Mouse (Mus musculus) bone marrow macrophage, adult 2 months (primary cell): ENCODE measurements around the gene Jmjd8.

ENCODE experiments used
- CTCF ChIP-seq: IDR thresholded peaks from 2 replicates; pipeline ENCODE4 v1.5.1; 2012; ENCODE audit warnings: low read depth, mild to moderate bottlenecking, low read length, moderate library complexity
- POLR2A ChIP-seq: IDR thresholded peaks from 2 replicates; pipeline ENCODE4 v1.6.1; 2012; ENCODE audit warnings: mild to moderate bottlenecking, low read depth, low read length, borderline replicate concordance

DNA sequence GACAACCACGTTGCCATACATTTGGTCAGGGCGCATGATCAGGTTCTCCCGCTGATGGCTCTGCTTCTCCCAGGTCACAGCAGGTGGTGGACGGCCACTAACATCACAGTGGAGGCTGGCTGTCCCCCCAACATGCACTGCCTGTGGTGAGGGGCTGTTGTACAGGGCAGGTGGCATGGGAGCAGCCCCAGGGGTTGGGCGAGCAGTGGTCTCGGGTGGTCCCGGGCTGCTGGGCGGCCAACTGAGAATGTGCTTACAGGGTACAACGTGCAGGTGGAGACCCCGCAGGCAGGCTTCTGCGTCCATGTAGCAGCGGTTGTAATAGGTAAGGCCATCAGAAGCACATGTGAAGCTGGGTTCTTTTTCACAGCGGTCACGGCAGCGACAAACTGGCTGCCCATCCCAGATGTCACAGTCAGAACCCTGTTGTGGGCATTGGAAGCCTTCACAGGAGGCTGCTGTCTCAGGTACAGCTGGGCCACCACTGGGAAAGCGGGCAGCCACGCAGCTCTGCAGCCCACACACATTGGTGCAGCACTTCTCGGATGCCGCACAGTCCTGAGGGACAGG is 50.0 kb downstream of the Jmjd8 start:
- TF ChIP-seq POLR2A (no peak), CTCF (no peak)
